Mouse (Mus musculus) thymus, adult 2 months (tissue): Measurements from ENCODE around the gene 9130230L23Rik.

Source experiments
- CTCF ChIP-seq: fragments of 200-500 bp; IDR thresholded peaks from 2 replicates; pipeline ENCODE4 v1.5.1; 2012; ENCODE audit warnings: mild to moderate bottlenecking, control low read depth, low read length, moderate library complexity, borderline replicate concordance; ENCODE audit not compliant: control insufficient read depth, poor library complexity, insufficient read depth; ENCODE audit errors: extremely low read depth
- POLR2A ChIP-seq: fragments of 200-500 bp; IDR thresholded peaks from 2 replicates; pipeline ENCODE4 v1.6.1; 2012; ENCODE audit warnings: mild to moderate bottlenecking, low read length, control low read depth, moderate library complexity; ENCODE audit not compliant: control insufficient read depth, poor library complexity, insufficient read depth; ENCODE audit errors: extremely low read depth

GRCm38 (mm10) chr5:65968004-65968403 is 36.1 kb downstream of the 9130230L23Rik start:
- no peak for TF ChIP-seq CTCF
- no peak for TF ChIP-seq POLR2A
